Mouse (Mus musculus): Measurements from ENCODE around the gene Wdr62. TPM values are rescaled to one million over a fixed set of nuclear protein-coding genes. Genes with fewer than 3 reads are reported as not detected.

Gene Wdr62
- polyA plus RNA-seq, 1 experiment from 2014 or later, result 18.6 TPM

DNA sequence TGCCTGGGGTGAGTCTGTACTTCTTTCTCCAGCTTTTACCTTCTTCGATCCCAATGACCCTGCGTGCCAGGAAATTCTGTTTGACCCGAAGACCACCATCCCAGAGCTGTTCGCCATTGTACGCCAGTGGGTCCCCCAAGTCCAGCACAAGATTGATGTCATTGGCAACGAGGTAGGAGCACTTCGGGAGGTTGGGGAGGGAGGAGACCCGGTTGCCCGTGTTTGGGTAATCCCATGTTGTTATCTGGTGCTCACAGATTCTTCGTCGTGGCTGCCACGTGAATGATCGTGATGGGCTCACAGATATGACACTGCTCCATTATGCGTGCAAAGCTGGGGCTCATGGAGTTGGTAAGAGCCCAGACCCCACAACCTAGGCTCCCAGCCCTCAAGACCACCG is 16.6 kb upstream of the Wdr62 start:
- Histone ChIP-seq H3K9ac (no peak overlapping the region), H3K36me3 (replicated peaks) (peaks cover 80% of the 10 kb centered on the region), H3K27me3 (no peaks in the 10 kb centered on the region), H3K27ac (no peak overlapping the region), H3K9me3 (no peaks in the 10 kb centered on the region), H3K4me2 (no peak overlapping the region), H3K4me3 (replicated peaks) (no peak overlapping the region), H3K4me1 (peaks cover 24% of the 10 kb centered on the region)
- WGBS, result 96% methylated on average over 15 of the region's 15 CpGs
- ATAC-seq (ENCODE audit: low FRiP score), result no peak

DNA sequence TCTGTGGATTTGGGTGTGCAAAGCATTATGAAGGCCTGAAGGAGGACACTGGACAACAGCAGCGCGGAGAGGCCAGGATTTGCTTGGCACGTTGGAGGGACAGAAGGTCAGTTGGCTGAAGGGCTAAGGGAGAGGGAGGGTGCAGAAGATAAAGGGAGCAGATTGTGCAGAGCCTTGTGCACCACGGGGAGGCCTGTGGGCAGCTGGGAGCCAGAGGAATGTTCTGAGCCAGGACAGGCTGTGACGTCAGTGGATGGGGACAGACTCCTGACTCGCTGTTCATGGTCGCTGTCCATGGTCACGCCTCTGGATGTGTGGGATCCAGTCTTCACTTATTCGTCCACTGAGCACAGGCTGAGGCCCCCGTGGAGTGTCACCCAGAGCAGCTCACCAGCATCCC is 14.9 kb upstream of the Wdr62 start:
- 80% methylated on average over 10 of the region's 10 CpGs for WGBS
- Histone ChIP-seq H3K4me1 (peaks cover 29% of the 10 kb centered on the region), H3K4me2 (no peak overlapping the region), H3K9ac (no peak overlapping the region), H3K9me3 (no peaks in the 10 kb centered on the region), H3K4me3 (replicated peaks) (no peak overlapping the region), H3K27me3 (no peaks in the 10 kb centered on the region), H3K36me3 (replicated peaks) (peaks cover 65% of the 10 kb centered on the region), H3K27ac (no peak overlapping the region)
- ATAC-seq (ENCODE audit: low FRiP score), result no peak

DNA sequence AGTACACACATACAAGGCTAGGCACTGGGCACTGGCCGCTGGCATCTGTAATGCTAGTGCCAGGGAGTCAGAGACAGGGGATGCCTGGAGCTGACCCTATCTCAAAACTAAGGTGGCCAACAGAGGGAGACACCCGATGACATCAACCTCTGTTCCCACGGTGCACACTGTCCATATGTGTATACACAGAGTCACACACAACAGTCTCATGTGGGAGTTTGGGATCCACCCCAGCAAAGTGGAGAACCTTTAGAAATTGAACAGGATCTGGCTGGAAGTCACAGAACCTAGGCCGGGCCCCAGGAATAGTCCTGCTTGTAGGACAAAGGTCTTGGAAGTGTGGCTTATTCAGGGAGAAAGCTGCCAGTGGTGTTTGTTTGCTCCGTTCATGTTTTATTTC is 14.1 kb upstream of the Wdr62 start:
- Histone ChIP-seq H3K27me3 (no peaks in the 10 kb centered on the region), H3K9ac (no peak overlapping the region), H3K9me3 (no peaks in the 10 kb centered on the region), H3K4me2 (no peak overlapping the region), H3K4me3 (replicated peaks) (no peak overlapping the region), H3K36me3 (replicated peaks) (peaks cover 57% of the 10 kb centered on the region), H3K4me1 (peaks cover 35% of the 10 kb centered on the region), H3K27ac (no peak overlapping the region)
- no peak for ATAC-seq (ENCODE audit: low FRiP score)
- WGBS, result 94% methylated on average over 5 of the region's 5 CpGs

DNA sequence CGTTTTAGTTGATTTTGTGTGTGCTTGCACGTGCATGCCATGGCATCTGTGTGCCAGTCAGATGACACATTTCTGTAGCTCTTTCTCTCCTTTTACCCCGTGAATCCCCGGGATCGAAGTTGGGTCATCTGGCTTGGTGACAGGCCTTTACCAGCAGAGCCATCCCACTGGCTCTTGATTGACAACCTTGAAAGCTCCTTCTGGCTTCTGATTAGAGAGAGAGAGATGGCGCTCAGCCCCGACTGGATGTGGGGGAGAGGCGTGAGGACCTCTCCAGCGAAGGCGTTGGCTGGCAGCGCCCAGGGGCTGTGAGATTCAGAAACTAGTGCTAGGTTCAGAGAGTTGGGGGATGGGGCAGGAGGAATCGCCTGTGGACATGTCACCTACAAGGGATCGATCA is 13.6 kb upstream of the Wdr62 start:
- no peak overlapping the region for H3K27ac ChIP-seq
- H3K4me3 ChIP-seq (replicated peaks), result no peak overlapping the region
- no peak overlapping the region for H3K9ac ChIP-seq
- no peaks in the 10 kb centered on the region for H3K27me3 ChIP-seq
- H3K36me3 ChIP-seq (replicated peaks), result peaks cover 52% of the 10 kb centered on the region
- ATAC-seq (ENCODE audit: low FRiP score), result no peak
- no peaks in the 10 kb centered on the region for H3K9me3 ChIP-seq
- H3K4me2 ChIP-seq, result no peak overlapping the region
- H3K4me1 ChIP-seq, result peaks cover 36% of the 10 kb centered on the region
- WGBS, result 84% methylated on average over 13 of the region's 13 CpGs

DNA sequence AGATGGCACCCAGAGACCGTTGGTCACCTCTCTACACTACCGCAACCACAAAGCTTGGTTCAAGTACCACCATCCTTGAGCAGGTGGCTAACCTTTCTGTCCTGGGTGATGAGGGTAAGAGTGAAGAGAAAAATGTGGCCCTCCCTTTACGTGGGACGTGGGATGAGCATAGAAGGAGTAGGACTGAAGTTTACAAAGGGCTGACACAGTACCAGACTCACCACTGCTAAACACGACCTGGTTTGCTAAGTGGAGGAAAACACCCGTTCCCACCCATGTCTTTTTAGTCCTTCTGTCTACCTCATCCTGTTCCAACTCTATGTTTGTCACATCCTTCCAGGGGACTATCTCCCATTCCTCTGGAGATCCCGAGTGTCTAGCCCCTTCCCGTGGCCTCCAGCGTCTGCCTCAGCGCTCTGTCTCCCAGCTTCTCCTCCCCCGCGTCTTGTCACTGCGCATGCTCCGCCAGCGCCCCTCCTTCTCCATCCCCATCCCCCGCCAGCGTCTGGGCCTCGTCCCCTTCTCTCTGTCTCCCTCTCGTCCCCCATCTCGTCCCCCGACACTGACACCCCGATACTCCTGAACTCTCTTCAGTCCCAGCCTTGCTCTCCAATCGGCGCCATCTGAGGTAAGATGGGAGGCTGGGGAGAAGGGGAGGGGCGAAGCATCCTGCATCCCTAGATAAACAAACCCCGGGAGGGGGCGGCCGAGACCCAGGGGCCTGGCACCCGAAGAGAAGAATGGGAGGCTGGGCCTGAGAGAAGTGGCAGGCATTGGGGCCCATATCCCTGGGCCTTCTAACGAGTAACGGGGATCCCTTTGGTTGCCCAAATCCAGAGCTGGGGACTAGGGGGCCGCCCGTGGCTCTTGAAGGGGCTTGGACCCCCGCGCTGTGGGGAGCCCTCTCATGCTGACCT is 11.3 kb upstream of the Wdr62 start, which contains the start of gene Clip3:
Gene Clip3 (plus strand): TSS at position 514 of the 917 bp plus-strand sequence.
- Histone ChIP-seq H3K9me3 (no peaks in the 10 kb centered on the region), H3K27ac (peak within 1 kb of the TSS; percentile 87), H3K4me2 (peak within 1 kb of the TSS; percentile 89), H3K27me3 (peaks cover 3% of the 10 kb centered on the region; the same call in 1 of the 2 replicates), H3K36me3 (replicated peaks) (peaks cover 29% of the 10 kb centered on the region), H3K4me1 (peaks cover 36% of the 10 kb centered on the region), H3K9ac (peak within 1 kb of the TSS; percentile 96), H3K4me3 (replicated peaks) (peak within 1 kb of the TSS; percentile 88)
- 6% methylated on average over 35 of the region's 35 CpGs for WGBS
- ATAC-seq (ENCODE audit: low FRiP score), result peak; percentile 88

DNA sequence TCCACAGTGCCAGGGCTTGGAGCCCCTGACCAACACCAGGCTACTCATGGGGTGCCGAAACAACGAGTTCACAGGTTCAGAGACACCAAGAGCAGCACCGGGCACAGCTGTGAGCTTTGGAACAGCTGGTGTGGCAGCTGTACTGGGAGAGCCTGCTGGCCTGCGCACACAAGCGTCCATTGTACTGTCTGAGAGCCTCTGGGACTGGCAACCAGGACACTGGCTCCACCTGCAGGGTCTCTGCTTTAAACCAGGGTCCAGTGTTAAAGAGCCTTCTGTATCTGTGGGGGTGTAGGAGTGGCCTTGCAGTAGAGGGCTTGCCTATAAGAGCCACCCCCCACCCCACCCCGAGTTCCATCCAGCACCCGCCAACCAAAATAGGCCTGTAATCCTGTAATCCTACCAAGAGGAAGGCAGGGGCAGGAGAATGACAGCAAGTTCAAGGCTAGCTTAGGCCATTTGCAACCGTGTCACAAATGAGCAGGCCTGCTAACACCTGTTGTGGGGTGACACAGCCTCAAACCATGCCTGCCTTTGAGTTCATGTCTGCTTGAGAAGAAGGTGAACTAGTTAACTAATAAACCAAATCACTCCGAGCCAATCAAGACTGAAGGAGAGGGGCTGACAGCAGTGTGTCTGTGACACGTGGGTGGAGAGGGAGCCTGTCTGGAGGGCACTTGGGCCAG is 9.6 kb upstream of the Wdr62 start:
- WGBS, result 43% methylated on average over 10 of the region's 10 CpGs
- no peak for ATAC-seq (ENCODE audit: low FRiP score)
- H3K27ac ChIP-seq, result no peak overlapping the region
- H3K27me3 ChIP-seq, result peaks cover 3% of the 10 kb centered on the region; the same call in 1 of the 2 replicates
- no peak overlapping the region for H3K4me3 ChIP-seq (replicated peaks)
- peaks cover 36% of the 10 kb centered on the region for H3K4me1 ChIP-seq
- H3K36me3 ChIP-seq (replicated peaks), result peaks cover 13% of the 10 kb centered on the region
- H3K9ac ChIP-seq, result peak overlapping the region; percentile 25; the same call in 1 of the 2 replicates
- H3K9me3 ChIP-seq, result no peaks in the 10 kb centered on the region
- H3K4me2 ChIP-seq, result no peak overlapping the region

DNA sequence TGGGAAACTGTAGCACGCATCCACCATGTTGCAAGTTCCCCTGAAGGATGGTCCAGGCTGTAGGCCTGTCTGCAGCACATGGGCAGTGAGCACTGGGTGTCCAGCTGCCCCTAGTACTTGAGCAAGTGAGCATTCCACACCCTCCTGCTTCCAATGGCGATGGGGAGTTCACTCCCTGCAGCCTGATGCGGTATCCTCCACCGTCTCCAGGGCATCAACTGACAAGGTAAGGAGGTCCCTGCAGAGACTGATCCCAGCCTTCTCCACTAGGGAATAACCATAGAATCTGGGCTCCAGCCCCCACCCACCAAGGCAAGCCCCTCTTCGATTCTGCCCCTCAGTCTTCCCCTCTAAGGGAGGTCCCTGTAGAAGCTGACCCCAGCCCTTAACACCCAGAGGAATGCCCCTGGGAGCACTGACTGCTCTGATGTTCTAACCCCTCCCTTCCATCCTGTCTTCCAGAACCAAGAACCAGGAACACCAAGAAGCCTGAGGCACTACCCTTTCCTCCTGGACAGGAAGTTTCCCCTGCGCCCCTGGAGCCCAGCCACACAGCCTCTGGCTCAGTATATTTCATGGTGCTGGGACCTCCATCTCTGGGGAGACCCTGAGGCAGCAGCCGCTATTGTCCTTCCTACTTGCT is 9.0 kb upstream of the Wdr62 start:
- no peak overlapping the region for H3K9ac ChIP-seq
- no peak overlapping the region for H3K4me3 ChIP-seq (replicated peaks)
- peaks cover 31% of the 10 kb centered on the region for H3K4me1 ChIP-seq
- H3K9me3 ChIP-seq, result no peaks in the 10 kb centered on the region
- peaks cover 3% of the 10 kb centered on the region; the same call in 1 of the 2 replicates for H3K27me3 ChIP-seq
- ATAC-seq (ENCODE audit: low FRiP score), result no peak
- H3K4me2 ChIP-seq, result no peak overlapping the region
- H3K36me3 ChIP-seq (replicated peaks), result peaks cover 6% of the 10 kb centered on the region; the same call in 1 of the 2 replicates
- 73% methylated on average over 7 of the region's 7 CpGs for WGBS
- no peak overlapping the region for H3K27ac ChIP-seq

DNA sequence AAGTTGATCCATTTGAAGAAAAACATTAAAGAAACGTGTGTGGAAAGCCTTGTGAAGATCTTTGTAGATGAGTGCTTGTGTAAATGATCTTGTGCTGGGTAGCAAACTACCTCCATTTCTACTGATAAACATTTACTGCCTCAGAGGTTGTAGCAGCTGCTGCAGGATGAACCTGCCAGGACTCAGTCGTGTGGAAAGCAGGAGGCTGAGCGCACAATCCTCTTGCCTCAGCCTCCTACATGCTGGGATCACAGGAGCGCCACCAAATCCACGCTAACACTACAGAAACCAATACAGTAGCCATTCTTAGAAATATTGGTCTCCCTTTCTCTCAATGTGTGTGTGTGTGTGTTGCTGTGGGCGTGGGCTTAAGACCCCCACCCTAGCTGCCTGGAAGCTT is 7.8 kb upstream of the Wdr62 start:
- no peak for ATAC-seq (ENCODE audit: low FRiP score)

DNA sequence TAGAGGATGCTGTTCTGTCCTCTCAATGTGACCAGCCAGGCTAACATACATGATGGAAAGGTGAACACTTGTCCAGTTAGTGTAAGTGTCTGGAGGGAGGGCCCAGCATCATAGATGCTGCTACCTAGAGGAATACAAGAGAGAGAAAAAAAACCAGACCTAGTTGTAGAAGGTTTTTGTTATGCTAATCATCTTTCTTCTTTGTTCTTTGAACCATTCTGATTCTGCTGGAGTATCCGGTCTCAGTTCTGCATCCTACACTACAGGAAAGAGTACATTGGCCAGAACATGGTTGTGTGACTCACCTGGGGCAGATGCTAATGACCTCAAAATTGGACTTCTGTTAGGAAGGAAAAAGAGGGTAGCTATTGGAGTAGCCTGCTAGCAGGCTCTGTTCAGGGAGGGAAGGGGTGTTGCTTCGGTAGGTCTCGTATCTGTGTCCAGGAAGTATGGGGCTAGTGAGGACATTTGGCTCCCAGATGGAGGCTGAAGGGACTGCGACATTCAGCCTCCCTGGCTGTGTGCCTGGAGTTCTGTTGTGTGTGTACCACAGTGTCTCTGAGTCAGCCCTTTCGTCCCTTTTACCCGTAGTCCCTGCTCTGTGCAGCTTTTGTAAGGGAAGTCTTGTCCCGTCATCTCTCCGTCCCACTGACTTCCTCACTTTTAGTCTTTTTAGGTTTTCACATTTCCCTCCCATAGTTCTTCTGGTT is 6.6 kb upstream of the Wdr62 start:
- H3K4me1 ChIP-seq, result peaks cover 12% of the 10 kb centered on the region
- no peak overlapping the region for H3K9ac ChIP-seq
- H3K36me3 ChIP-seq (replicated peaks), result no peaks in the 10 kb centered on the region
- no peak overlapping the region for H3K4me3 ChIP-seq (replicated peaks)
- 68% methylated on average over 8 of the region's 8 CpGs for WGBS
- H3K27me3 ChIP-seq, result peaks cover 3% of the 10 kb centered on the region; the same call in 1 of the 2 replicates
- H3K9me3 ChIP-seq, result no peaks in the 10 kb centered on the region
- H3K4me2 ChIP-seq, result no peak overlapping the region
- no peak overlapping the region for H3K27ac ChIP-seq
- ATAC-seq (ENCODE audit: low FRiP score), result no peak

More for the DNA sequence above, 7.8 kb upstream of the Wdr62 start:
- Histone ChIP-seq H3K27me3 (peaks cover 3% of the 10 kb centered on the region; the same call in 1 of the 2 replicates), H3K4me3 (replicated peaks) (no peak overlapping the region), H3K4me2 (no peak overlapping the region), H3K36me3 (replicated peaks) (peaks cover 5% of the 10 kb centered on the region; the same call in 1 of the 2 replicates), H3K9me3 (no peaks in the 10 kb centered on the region), H3K9ac (no peak overlapping the region), H3K4me1 (peaks cover 22% of the 10 kb centered on the region), H3K27ac (no peak overlapping the region)
- WGBS, result 68% methylated on average over 6 of the region's 6 CpGs

DNA sequence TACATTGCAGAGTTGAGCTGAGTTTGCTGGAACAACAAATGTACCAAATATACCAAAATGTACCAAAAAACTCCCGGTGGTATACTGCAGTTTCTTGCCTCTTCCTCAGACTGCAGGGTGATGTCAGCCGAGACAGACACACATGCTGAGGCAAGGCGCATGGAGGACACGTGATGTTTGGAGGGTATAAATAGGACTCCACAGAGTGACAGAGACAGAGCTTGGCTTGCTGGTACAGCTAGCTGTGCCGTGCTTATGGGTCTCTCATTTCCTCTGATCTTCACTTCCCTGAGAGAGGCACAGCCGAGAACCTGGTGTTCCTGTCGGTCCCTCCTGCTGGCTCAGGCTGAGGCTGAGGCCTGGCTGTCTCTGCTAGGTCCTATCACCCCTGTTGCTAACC is 2.5 kb upstream of the Wdr62 start:
- no peak for ATAC-seq (ENCODE audit: low FRiP score)
- whole genome bisulfite sequencing, result 86% methylated on average over 7 of the region's 7 CpGs

DNA sequence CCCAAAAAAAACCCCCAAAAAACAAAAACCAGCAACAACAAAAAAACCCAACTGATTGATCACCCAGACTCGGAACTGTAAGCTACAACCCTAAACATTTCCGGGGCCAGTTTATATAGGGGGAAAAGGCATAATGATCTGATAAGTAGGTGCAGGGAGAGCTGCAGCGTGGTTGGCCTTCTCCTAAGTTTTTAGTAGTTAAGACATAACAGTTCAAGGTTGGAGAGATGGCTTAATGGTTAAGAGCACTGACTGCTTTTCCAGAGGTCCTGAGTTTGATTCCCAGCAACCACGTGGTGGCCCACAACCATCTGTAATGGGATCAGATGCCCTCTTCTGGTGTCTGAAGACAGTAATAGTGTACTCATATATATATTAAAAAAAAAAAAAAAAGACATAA is 1.3 kb upstream of the Wdr62 start:
- Histone ChIP-seq H3K27me3 (no peaks in the 10 kb centered on the region), H3K27ac (no peak overlapping the region), H3K4me1 (peaks cover 15% of the 10 kb centered on the region), H3K4me3 (replicated peaks) (no peak overlapping the region), H3K9ac (no peak overlapping the region), H3K36me3 (replicated peaks) (no peaks in the 10 kb centered on the region), H3K4me2 (peak overlapping the region; percentile 69; the same call in 1 of the 2 replicates), H3K9me3 (no peaks in the 10 kb centered on the region)
- 85% methylated on average over 4 of the region's 4 CpGs for WGBS
- ATAC-seq (ENCODE audit: low FRiP score), result no peak

More for the DNA sequence above, 2.5 kb upstream of the Wdr62 start:
- H3K4me3 ChIP-seq (replicated peaks), result no peak overlapping the region
- H3K9ac ChIP-seq, result no peak overlapping the region
- no peak overlapping the region for H3K4me2 ChIP-seq
- no peaks in the 10 kb centered on the region for H3K36me3 ChIP-seq (replicated peaks)
- H3K9me3 ChIP-seq, result no peaks in the 10 kb centered on the region
- peaks cover 3% of the 10 kb centered on the region; the same call in 1 of the 2 replicates for H3K27me3 ChIP-seq
- no peak overlapping the region for H3K27ac ChIP-seq
- peaks cover 15% of the 10 kb centered on the region for H3K4me1 ChIP-seq

All from forebrain, embryonic 12.5 days (tissue).